Mouse (Mus musculus) kidney, adult 2 months (tissue): ENCODE results near the gene Hoxa9.

Experiments used
- CTCF ChIP-seq: fragments of 200-500 bp; conservative IDR thresholded peaks from 2 replicates; pipeline ENCODE4 v1.5.1; 2011; ENCODE audit warnings: low read depth, mild to moderate bottlenecking, control low read depth, low read length, moderate library complexity, mixed read lengths; ENCODE audit not compliant: insufficient read depth, insufficient read length
- POLR2A ChIP-seq: fragments of 200-500 bp; IDR thresholded peaks from one replicate; pipeline ENCODE4 v1.6.1; 2011; ENCODE audit warnings: low read depth, low read length, control low read depth

- TF ChIP-seq POLR2A: no peak
- no peak for TF ChIP-seq CTCF
These were observed 45.5 kb upstream of the Hoxa9 start for GRCm38 (mm10) chr6:52276382-52276781.
